Mouse (Mus musculus) forebrain, embryonic 16.5 days (tissue): ENCODE results near the gene Brf1. TPM values are rescaled to one million over a fixed set of nuclear protein-coding genes. Genes with fewer than 3 reads are reported as not detected.
A peak's percentile ranks its signal among the peaks of the same experiment; 100 is the strongest.

Experiments
- ATAC-seq: fragments of 200-750 bp; cut with Nextera tagmentation; 2 replicates; pipeline ENCODE4 v1.8.0; 2017; ENCODE audit warnings: mild to moderate bottlenecking, moderate library complexity
- H3K27ac ChIP-seq: fragments of 300-500 bp; sonication (generic); 2 replicates; pipeline ENCODE4 v1.5.1; 2014; ENCODE audit warnings: low read length, control low read depth
- H3K27me3 ChIP-seq: fragments of 300-500 bp; sonication (generic); replicated peaks from 2 replicates; pipeline ENCODE4 v1.6.1; 2014; ENCODE audit warnings: low read length; ENCODE audit not compliant: control insufficient read depth, insufficient read depth
- H3K36me3 ChIP-seq: fragments of 300-500 bp; sonication (generic); 2 replicates; pipeline ENCODE4 v1.6.1; 2014; ENCODE audit not compliant: control insufficient read depth, insufficient read depth
- H3K4me1 ChIP-seq: fragments of 300-500 bp; sonication (generic); replicated peaks from 2 replicates; pipeline ENCODE4 v1.6.1; 2014; ENCODE audit warnings: low read length; ENCODE audit not compliant: control insufficient read depth, insufficient read depth
- H3K4me2 ChIP-seq: fragments of 300-500 bp; sonication (generic); 2 replicates; pipeline ENCODE4 v1.6.1; 2014; ENCODE audit warnings: mild to moderate bottlenecking, low read length, control low read depth
- H3K4me3 ChIP-seq: fragments of 300-500 bp; sonication (generic); replicated peaks from 2 replicates; pipeline ENCODE4 v1.5.1; 2014; ENCODE audit warnings: mild to moderate bottlenecking, low read length, control low read depth
- H3K9ac ChIP-seq: fragments of 300-500 bp; sonication (generic); replicated peaks from 2 replicates; pipeline ENCODE4 v1.6.1; 2014; ENCODE audit warnings: low read depth, low read length, control low read depth
- H3K9me3 ChIP-seq: fragments of 300-500 bp; sonication (generic); 2 replicates; pipeline ENCODE4 v1.6.1; 2016; ENCODE audit warnings: low read length; ENCODE audit not compliant: control insufficient read depth
- WGBS: fragments of 180-500 bp; shearing (Covaris S2); extraction: QIAGEN DNeasy Blood & Tissue Kit; methylation state at CpG from one replicate; pipeline ENCODE4 v1.1.7; 2014; 5-methylcytosine and 5-hydroxymethylcytosine counted together
- polyA plus RNA-seq: library from polyadenylated mRNA; unstranded; fragments of >200 nt; fragmentation: Nextera tagmentation; extraction: Ambion mirVana; gene quantifications from 2 replicates; pipeline ENCODE4 v1.2.1, GENCODE M21; 2015

Brf1 gene
- polyA plus RNA-seq, 1 experiment from 2014 or later = 64.6 TPM

DNA sequence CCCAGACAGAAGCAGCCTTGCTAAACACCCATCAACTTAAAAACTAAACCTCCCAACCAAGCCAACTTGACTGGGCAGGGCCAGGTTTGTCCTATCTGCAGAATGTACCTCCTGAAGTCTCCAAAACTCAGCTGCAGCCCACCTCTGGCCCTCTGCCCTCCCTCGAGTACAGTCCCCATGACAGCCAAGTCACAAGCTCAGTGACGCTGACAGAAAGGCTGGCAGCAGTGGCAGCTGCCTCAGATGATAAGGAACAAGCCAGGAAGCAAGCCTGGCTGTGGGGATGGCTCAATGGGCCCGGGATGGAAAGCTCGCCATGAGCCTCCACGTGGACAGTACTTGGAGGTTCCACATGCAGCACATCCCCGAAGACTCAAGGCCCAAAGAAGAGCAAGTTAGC is 30.9 kb downstream of the Brf1 start:
- H3K36me3 ChIP-seq = peaks cover 39% of the 10 kb centered on the region
- H3K4me1 ChIP-seq = no peaks in the 10 kb centered on the region
- H3K9me3 ChIP-seq = no peaks in the 10 kb centered on the region
- ATAC-seq = no peak
- no peak overlapping the region for H3K4me3 ChIP-seq
- H3K4me2 ChIP-seq = no peak overlapping the region
- H3K9ac ChIP-seq = no peak overlapping the region
- WGBS = 91% methylated on average over 6 of the region's 6 CpGs
- H3K27ac ChIP-seq = no peak overlapping the region
- H3K27me3 ChIP-seq = no peaks in the 10 kb centered on the region

DNA sequence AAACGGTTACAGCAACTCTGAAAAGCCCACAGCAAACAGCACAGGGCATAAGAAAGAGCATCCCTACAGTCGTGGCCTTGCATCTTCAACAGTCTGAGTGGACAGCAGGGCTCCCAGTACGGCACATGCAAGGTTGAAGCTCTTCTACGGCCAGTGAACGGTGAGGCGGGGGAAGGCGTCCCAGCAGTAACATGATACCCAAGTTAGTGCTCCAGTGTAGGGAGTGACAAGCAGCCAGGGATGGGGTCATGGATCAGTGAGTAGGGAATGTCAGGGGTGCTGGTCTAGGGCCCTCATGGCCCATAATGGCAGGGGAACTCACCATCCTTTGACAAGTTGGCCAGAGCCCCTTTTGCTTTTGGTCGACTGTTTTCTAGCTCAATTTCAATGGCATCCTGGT is 31.6 kb downstream of the Brf1 start:
- H3K27me3 ChIP-seq = no peaks in the 10 kb centered on the region
- no peak overlapping the region for H3K27ac ChIP-seq
- no peak for ATAC-seq
- H3K4me1 ChIP-seq = no peaks in the 10 kb centered on the region
- no peak overlapping the region for H3K4me3 ChIP-seq
- WGBS = 79% methylated on average over 8 of the region's 8 CpGs
- peaks cover 46% of the 10 kb centered on the region for H3K36me3 ChIP-seq
- H3K9me3 ChIP-seq = no peaks in the 10 kb centered on the region
- H3K9ac ChIP-seq = no peak overlapping the region
- no peak overlapping the region for H3K4me2 ChIP-seq

DNA sequence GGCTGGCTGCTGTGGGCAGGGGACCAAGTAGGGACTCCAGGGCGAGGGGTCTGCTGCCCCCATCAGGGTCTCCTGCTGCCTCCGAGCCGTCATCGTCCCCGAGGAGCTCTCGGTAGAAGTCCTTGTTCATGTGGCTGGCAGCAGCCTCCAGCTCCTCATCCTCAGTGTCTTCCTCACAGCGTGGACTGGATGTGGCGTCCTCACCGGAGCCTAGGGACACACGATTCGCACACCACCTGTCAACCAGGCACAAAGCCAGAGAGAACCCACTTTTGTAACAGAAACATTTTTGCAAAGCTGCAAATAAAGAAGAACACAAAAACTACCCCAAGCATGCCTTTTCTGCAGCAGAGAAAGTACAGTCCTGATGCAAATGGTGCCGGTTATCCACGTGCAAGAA is 34.7 kb downstream of the Brf1 start:
- H3K4me1 ChIP-seq = no peaks in the 10 kb centered on the region
- no peak overlapping the region for H3K9ac ChIP-seq
- no peak overlapping the region for H3K4me3 ChIP-seq
- 84% methylated on average over 13 of the region's 13 CpGs for WGBS
- no peaks in the 10 kb centered on the region for H3K27me3 ChIP-seq
- H3K4me2 ChIP-seq = no peak overlapping the region
- ATAC-seq = no peak
- peaks cover 54% of the 10 kb centered on the region for H3K36me3 ChIP-seq
- H3K9me3 ChIP-seq = no peaks in the 10 kb centered on the region
- H3K27ac ChIP-seq = no peak overlapping the region

- H3K4me2 ChIP-seq = no peak overlapping the region
- 84% methylated on average over 5 of the region's 5 CpGs for WGBS
- H3K4me1 ChIP-seq = no peaks in the 10 kb centered on the region
- H3K27ac ChIP-seq = no peak overlapping the region
- H3K9ac ChIP-seq = no peak overlapping the region
- peaks cover 56% of the 10 kb centered on the region for H3K36me3 ChIP-seq
- no peaks in the 10 kb centered on the region for H3K27me3 ChIP-seq
- ATAC-seq = no peak
- H3K9me3 ChIP-seq = no peaks in the 10 kb centered on the region
- no peak overlapping the region for H3K4me3 ChIP-seq
These were observed 38.6 kb downstream of the Brf1 start for GRCm38 (mm10) chr12:112961872-112962271.

GRCm38 (mm10) chr12:112961428-112961827 is 39.1 kb downstream of the Brf1 start:
- ATAC-seq = no peak
- no peak overlapping the region for H3K4me3 ChIP-seq
- WGBS = 65% methylated on average over 7 of the region's 7 CpGs
- H3K36me3 ChIP-seq = peaks cover 56% of the 10 kb centered on the region
- H3K9me3 ChIP-seq = no peaks in the 10 kb centered on the region
- no peaks in the 10 kb centered on the region for H3K4me1 ChIP-seq
- no peak overlapping the region for H3K27ac ChIP-seq
- H3K4me2 ChIP-seq = no peak overlapping the region
- no peak overlapping the region for H3K9ac ChIP-seq
- H3K27me3 ChIP-seq = no peaks in the 10 kb centered on the region

- no peak overlapping the region for H3K4me3 ChIP-seq
- no peaks in the 10 kb centered on the region for H3K4me1 ChIP-seq
- no peaks in the 10 kb centered on the region for H3K27me3 ChIP-seq
- H3K36me3 ChIP-seq = peaks cover 39% of the 10 kb centered on the region
- no peaks in the 10 kb centered on the region for H3K9me3 ChIP-seq
- no peak overlapping the region for H3K27ac ChIP-seq
- H3K4me2 ChIP-seq = no peak overlapping the region
- H3K9ac ChIP-seq = no peak overlapping the region
- no peak for ATAC-seq
- WGBS = 84% methylated on average over 8 of the region's 8 CpGs
These were observed 41.1 kb downstream of the Brf1 start for GRCm38 (mm10) chr12:112959421-112959820.

DNA sequence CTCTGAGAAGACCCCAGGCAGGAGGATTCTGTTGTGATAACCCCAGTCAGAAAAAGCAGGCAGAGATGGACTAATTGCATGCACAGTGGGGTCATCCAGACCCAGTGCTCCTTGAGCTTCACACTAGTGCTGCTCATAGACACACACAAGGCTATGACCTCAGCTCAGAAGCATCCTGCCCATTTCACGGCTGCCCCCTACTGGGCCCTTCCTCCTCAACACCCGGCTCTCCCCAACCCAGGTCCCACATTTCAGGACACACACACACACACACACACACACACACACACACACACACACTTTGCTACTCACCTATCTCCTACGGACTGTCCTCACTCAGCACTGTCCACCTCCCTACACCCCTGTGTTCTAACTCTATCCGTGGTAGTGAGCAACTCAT is 42.2 kb downstream of the Brf1 start:
- Histone ChIP-seq H3K9ac (no peak overlapping the region), H3K4me3 (no peak overlapping the region), H3K4me1 (no peaks in the 10 kb centered on the region), H3K27ac (no peak overlapping the region), H3K9me3 (no peaks in the 10 kb centered on the region), H3K36me3 (peaks cover 29% of the 10 kb centered on the region), H3K27me3 (no peaks in the 10 kb centered on the region), H3K4me2 (no peak overlapping the region)
- ATAC-seq = no peak
- 37% methylated on average over 4 of the region's 4 CpGs for WGBS

DNA sequence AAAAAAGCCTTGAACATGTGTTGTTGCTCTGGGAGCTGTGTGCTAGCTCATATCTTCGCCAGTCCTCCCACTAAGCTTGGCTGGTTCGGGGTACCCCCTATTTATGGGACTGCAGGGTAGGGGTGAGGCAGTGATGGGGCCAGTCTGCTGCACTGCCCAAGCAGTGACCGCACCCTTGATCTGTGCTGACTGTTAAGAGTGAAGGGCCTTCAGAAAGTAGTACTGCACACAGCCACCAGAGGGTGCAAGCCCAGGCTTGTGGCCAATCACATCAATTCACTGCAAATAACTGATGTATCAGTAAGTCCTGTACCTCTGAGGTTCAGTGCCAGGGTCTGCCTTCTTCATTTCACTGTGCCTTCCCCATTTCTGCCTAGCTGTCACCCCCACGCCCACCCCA is 44.7 kb downstream of the Brf1 start:
- H3K4me2 ChIP-seq = no peak overlapping the region
- no peaks in the 10 kb centered on the region for H3K9me3 ChIP-seq
- 33% methylated on average over 4 of the region's 4 CpGs for WGBS
- H3K27ac ChIP-seq = no peak overlapping the region
- no peak overlapping the region for H3K4me3 ChIP-seq
- peaks cover 14% of the 10 kb centered on the region for H3K36me3 ChIP-seq
- no peaks in the 10 kb centered on the region for H3K27me3 ChIP-seq
- peaks cover 4% of the 10 kb centered on the region for H3K4me1 ChIP-seq
- H3K9ac ChIP-seq = no peak overlapping the region
- ATAC-seq = peak; percentile 18

DNA sequence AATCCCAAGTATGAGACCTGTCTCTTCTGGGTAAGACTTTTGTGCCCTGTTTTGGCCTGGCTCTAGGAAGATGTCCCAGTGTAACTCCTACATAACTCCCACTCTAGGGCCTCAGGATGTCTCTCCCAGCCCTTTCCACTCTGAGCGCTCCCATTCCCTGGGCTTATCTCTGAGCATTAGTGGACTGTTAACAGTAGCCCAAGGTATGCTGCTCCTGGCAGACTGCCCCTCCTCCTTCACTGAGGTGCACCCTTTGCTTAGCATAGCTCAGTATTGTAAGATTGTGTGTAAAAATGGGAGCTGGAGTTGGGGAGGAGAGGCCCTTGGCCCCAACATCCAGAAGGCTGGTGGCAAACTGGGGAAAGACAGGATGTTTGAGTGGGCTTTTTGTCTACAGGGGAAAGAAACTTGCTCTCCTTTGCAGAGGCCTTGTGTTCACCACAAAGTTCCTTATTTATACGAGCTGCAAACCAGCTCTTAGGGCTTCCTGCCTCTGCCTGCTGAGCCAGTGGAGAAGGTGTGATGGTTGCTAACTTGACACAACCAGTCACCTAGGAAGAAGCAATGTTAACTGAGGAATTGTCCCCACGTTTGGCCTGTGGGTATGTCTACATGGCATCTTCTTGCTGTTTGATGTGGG is 47.5 kb downstream of the Brf1 start:
- no peaks in the 10 kb centered on the region for H3K9me3 ChIP-seq
- no peak overlapping the region for H3K4me3 ChIP-seq
- no peak for ATAC-seq
- no peaks in the 10 kb centered on the region for H3K36me3 ChIP-seq
- H3K27me3 ChIP-seq = no peaks in the 10 kb centered on the region
- no peak overlapping the region for H3K4me2 ChIP-seq
- H3K9ac ChIP-seq = no peak overlapping the region
- no peak overlapping the region for H3K27ac ChIP-seq
- peaks cover 16% of the 10 kb centered on the region for H3K4me1 ChIP-seq
- 79% methylated on average over 3 of the region's 3 CpGs for WGBS

GRCm38 (mm10) chr12:112952433-112952832 is 48.1 kb downstream of the Brf1 start:
- Histone ChIP-seq H3K27ac (no peak overlapping the region), H3K36me3 (no peaks in the 10 kb centered on the region), H3K4me2 (no peak overlapping the region), H3K9ac (no peak overlapping the region), H3K4me1 (peaks cover 16% of the 10 kb centered on the region), H3K27me3 (no peaks in the 10 kb centered on the region), H3K4me3 (no peak overlapping the region), H3K9me3 (no peaks in the 10 kb centered on the region)
- ATAC-seq = no peak
- 79% methylated on average over 8 of the region's 8 CpGs for WGBS
